Mouse (Mus musculus): ENCODE results near the gene Dnajc3. TPM values are rescaled to one million over a fixed set of nuclear protein-coding genes. Genes with fewer than 3 reads are reported as not detected.
"Not testable (repeated sequence)": the region's sequence is repeated elsewhere in the genome, so short reads cannot be mapped to it uniquely, and the experiment has no call there.

Gene Dnajc3
- polyA plus RNA-seq, 1 experiment from 2014 or later, result 29.7 TPM

DNA sequence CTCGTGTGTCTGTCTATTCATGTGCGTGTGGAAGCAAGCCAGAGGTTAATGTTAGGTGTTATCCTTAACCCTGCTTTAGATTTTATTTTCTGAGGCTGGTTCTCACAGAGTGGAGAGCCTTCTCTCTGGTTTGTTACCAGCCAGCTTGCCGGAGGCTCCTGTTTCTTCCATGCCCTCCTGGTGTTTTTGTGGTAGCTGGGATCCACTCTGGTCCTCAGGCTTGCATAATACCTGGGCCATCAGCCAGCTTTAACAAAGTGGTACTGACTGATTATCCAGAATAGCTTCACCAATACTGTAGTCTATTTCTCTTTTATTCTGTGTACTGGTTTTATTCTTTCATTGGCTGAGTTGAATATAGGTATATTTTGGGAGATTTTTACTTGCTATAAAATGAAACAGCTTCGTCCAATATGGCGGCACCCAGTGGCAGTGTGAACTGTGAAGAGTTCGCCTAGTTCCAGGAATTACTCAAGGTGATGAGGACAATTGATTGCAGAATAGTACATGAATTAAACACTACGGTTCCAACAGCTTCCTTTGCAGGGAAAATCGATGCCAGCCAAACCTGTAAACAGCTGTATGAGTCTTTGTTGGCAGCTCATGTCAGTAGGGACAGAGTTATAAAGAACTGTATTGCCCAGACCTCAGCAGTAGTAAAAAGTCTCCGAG, 14.3 kb downstream of the Dnajc3 start:
- Histone ChIP-seq H3K9ac (no peak overlapping the region), H3K4me3 (replicated peaks) (no peak overlapping the region), H3K4me2 (no peak overlapping the region), H3K36me3 (replicated peaks) (peaks cover 23% of the 10 kb centered on the region), H3K4me1 (replicated peaks) (0 out of 2 replicates have a peak, but pooled peaks cover under 1% of the 10 kb centered on the region), H3K27me3 (no peaks in the 10 kb centered on the region), H3K27ac (replicated peaks) (no peak overlapping the region), H3K9me3 (replicated peaks) (no peaks in the 10 kb centered on the region)
- ATAC-seq (ENCODE audit: insufficient read depth), result no peak
- WGBS (ENCODE audit: insufficient replicate concordance), result 80% methylated on average over 9 of the region's 9 CpGs

DNA sequence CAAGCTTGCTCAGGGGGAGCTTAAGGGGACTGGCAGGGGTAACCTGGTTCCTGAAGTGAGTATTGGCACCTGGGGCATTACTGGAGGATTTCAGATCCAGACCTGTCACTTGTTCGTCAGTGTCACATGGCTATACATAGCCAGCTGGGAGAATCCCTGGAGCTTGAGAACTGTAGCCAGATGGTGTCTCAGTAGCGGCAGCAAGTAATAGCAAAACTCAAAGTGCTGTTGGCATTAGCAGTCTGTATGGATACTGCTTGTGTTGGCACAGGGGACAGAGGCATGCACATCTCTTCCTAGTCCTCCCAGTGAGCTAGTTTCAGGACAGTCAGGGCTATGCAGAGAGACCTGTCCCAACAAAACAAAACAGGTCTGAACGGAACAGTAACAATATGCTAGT, 20.2 kb downstream of the Dnajc3 start:
- no peak overlapping the region for H3K9ac ChIP-seq
- H3K4me1 ChIP-seq (replicated peaks), result no peaks in the 10 kb centered on the region
- no peak overlapping the region for H3K27ac ChIP-seq (replicated peaks)
- 90% methylated on average over 3 of the region's 3 CpGs for WGBS (ENCODE audit: insufficient replicate concordance)
- no peaks in the 10 kb centered on the region for H3K27me3 ChIP-seq
- no peak overlapping the region for H3K4me2 ChIP-seq
- ATAC-seq (ENCODE audit: insufficient read depth), result no peak
- H3K4me3 ChIP-seq (replicated peaks), result no peak overlapping the region
- peaks cover 68% of the 10 kb centered on the region for H3K36me3 ChIP-seq (replicated peaks)
- H3K9me3 ChIP-seq (replicated peaks), result no peaks in the 10 kb centered on the region

DNA sequence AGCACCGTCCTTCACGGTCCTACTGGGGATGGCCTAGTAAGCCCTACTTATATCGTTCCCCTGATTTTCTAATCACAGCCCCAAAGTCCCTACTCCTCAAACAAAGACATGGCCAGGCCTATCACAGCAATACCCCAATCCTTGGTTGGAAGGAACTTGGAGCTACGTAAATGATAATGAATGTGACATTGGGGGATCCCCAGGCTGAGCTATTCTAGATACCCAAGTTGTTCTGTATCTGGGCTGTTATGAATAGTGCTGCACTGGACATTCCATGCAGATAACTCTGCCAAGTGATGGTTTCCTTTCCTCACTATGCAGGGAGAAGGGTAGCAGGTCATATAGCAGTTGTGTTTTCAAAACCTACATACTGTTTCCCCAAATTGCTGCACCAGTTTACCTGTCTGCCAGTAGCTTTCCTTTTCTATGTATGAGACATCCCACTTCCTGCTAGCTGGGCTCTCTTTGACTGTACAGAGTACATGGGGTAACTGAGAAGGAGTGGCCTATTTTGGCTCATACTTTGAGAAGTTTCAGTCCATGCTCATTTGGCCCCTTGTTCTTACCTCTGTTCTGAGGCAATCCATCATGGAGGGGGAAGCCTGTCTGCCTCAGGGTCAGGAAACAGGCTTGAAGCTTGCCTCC, 27.7 kb downstream of the Dnajc3 start:
- WGBS (ENCODE audit: insufficient replicate concordance), result 83% methylated on average over 4 of the region's 4 CpGs

DNA sequence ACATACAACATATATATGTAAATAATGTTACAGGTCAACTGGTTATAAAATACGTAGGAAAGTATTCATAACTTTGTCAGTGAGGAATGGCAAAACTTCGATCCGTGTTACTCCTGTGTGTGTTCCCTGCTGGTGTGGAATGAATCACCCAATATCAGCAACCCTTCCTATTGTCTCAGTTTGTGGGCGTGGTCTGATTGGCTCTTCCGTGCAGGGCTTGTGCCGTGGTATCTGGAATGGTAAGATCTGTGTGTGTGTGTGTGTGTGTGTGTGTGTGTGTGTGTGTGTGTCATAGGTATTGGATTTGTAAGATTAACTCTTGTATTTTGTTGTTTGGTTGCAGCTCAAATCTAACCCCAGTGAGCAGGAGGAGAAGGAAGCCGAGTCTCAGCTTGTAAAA, 29.9 kb downstream of the Dnajc3 start:
- Histone ChIP-seq H3K27me3 (no peaks in the 10 kb centered on the region), H3K9ac (no peak overlapping the region), H3K9me3 (replicated peaks) (no peaks in the 10 kb centered on the region), H3K4me3 (replicated peaks) (no peak overlapping the region), H3K4me2 (no peak overlapping the region), H3K4me1 (replicated peaks) (no peaks in the 10 kb centered on the region), H3K27ac (replicated peaks) (no peak overlapping the region), H3K36me3 (replicated peaks) (peaks cover 54% of the 10 kb centered on the region)
- 65% methylated on average over 7 of the region's 7 CpGs for WGBS (ENCODE audit: insufficient replicate concordance)
- no peak for ATAC-seq (ENCODE audit: insufficient read depth)

More for the DNA sequence above, 27.7 kb downstream of the Dnajc3 start:
- no peaks in the 10 kb centered on the region for H3K27me3 ChIP-seq
- no peak overlapping the region for H3K4me3 ChIP-seq (replicated peaks)
- ATAC-seq (ENCODE audit: insufficient read depth), result no peak
- H3K9ac ChIP-seq, result no peak overlapping the region
- no peak overlapping the region for H3K27ac ChIP-seq (replicated peaks)
- H3K9me3 ChIP-seq (replicated peaks), result no peaks in the 10 kb centered on the region
- H3K4me2 ChIP-seq, result no peak overlapping the region
- peaks cover 52% of the 10 kb centered on the region for H3K36me3 ChIP-seq (replicated peaks)
- H3K4me1 ChIP-seq (replicated peaks), result no peaks in the 10 kb centered on the region

DNA sequence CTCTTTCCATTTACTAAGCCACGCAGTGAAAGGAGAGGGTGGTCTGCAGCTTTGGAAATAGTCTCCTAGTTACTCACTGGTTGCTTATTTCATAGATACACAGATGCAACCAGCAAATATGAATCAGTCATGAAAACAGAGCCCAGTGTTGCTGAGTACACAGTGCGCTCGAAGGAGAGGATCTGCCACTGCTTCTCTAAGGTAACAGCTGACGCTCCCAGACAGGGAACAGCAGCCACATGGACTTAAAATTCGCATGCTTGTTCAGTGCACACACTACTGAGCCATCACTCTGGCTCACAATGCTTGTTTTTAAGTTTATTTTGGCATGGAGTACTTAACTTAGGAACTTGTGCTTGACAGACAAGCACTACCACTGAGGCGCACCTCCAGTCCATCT, 34.5 kb downstream of the Dnajc3 start:
- WGBS (ENCODE audit: insufficient replicate concordance), result 85% methylated on average over 6 of the region's 6 CpGs
- H3K36me3 ChIP-seq (replicated peaks), result peaks cover 86% of the 10 kb centered on the region
- no peak overlapping the region for H3K4me3 ChIP-seq (replicated peaks)
- H3K4me1 ChIP-seq (replicated peaks), result no peaks in the 10 kb centered on the region
- no peak overlapping the region for H3K27ac ChIP-seq (replicated peaks)
- ATAC-seq (ENCODE audit: insufficient read depth), result no peak
- H3K4me2 ChIP-seq, result no peak overlapping the region
- H3K9ac ChIP-seq, result no peak overlapping the region
- no peaks in the 10 kb centered on the region for H3K27me3 ChIP-seq
- no peaks in the 10 kb centered on the region for H3K9me3 ChIP-seq (replicated peaks)

DNA sequence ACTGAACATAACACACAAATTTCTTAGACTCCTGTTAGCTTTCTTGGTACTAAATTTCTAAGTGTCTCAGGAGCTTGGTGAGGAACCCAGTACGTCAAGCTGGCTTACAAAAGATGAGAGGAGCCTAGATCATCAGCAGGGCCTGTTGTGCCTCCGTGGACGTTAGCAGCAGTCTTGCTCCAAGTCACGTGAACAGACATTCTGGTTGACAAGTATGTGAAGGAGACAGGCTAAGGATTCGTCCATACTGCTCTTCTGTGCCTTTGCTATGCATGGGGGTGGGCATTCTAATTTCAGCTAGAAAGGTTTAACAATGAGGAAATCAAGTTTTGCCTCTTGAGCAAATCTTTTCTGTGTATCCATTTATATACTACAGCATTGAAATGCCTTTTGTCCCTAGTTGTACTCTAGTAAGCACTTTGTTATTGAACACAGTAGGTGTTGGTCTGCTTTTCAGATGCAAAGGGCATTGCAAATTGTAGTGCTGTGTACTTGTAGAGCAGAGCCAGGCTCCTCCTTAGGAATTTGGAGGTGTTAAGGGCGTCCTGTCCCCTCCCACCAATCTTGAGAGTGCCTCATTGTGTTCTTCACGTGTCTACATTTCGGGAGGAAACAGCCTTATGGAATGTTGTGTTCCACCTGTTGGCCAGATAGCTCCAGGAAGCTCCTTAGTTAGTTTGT, 39.5 kb downstream of the Dnajc3 start:
- no peak overlapping the region for H3K9ac ChIP-seq
- no peak overlapping the region for H3K4me3 ChIP-seq (replicated peaks)
- no peak for ATAC-seq (ENCODE audit: insufficient read depth)
- H3K27ac ChIP-seq (replicated peaks), result no peak overlapping the region
- no peak overlapping the region for H3K4me2 ChIP-seq
- H3K36me3 ChIP-seq (replicated peaks), result peaks cover 59% of the 10 kb centered on the region
- no peaks in the 10 kb centered on the region for H3K27me3 ChIP-seq
- H3K9me3 ChIP-seq (replicated peaks), result no peaks in the 10 kb centered on the region
- peaks cover 13% of the 10 kb centered on the region for H3K4me1 ChIP-seq (replicated peaks)
- 73% methylated on average over 8 of the region's 8 CpGs for WGBS (ENCODE audit: insufficient replicate concordance)

DNA sequence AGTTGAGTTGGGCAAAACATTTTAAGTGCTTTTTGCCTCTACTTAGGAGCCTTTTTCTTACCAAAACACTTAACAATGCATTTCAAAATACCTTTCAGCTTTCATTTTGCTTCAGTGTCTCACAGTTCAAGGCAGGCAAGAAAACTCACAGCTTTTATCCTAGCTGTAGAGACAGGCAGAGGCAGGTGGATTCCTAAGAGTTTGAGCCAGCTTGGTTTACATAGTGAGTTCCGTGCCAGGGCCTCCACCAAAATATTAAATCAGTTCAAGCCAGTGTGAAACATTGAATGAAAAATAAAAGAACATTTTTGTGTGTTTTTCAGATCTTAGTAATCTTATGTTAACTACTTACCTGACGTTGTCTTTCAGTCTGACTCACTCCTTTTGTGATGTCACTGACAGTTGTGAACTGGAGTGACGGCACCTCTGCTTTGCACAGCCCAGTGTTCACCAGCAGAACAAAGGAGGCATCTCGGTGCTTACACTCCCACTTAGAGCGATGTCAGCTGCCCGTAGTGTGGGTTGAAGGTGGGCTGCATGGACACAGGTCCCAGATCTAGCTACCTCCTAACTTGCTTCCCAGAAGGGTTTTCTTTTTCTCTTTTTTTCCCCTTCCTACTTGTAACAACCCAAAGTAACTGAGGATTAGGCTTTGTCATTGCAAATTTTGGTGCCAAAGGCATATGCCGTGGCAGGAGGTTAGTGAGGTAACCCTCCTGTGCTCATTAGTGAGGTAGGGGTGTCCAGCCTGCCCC, 42.0 kb downstream of the Dnajc3 start:
- no peak for ATAC-seq (ENCODE audit: insufficient read depth)
- no peak overlapping the region for H3K9ac ChIP-seq
- no peak overlapping the region for H3K4me3 ChIP-seq (replicated peaks)
- no peak overlapping the region for H3K27ac ChIP-seq (replicated peaks)
- 78% methylated on average over 7 of the region's 7 CpGs for WGBS (ENCODE audit: insufficient replicate concordance)
- H3K9me3 ChIP-seq (replicated peaks), result no peaks in the 10 kb centered on the region
- H3K27me3 ChIP-seq, result no peaks in the 10 kb centered on the region
- peaks cover 42% of the 10 kb centered on the region for H3K36me3 ChIP-seq (replicated peaks)
- peaks cover 19% of the 10 kb centered on the region for H3K4me1 ChIP-seq (replicated peaks)
- no peak overlapping the region; the same call in 1 of the 2 replicates for H3K4me2 ChIP-seq

DNA sequence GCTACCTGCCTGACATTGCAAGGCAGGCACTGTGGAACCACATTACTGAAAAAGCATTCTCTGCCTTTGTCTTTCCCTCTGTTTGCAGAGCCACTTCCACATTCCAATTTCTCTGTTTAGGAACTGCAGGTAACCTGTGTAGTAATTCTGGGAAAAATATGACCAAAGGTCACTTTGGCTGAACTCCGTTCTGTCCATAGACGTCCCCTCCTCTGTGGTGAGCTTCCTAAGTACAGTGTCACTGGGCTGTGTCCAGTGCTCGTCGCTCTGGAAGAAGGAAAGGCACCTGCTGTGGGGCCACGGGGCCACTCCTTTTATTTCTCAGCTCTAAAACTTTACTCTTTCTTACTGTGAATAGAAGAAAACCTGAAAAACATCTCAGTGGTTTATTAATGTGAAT, 42.6 kb downstream of the Dnajc3 start:
- 67% methylated on average over 5 of the region's 5 CpGs for WGBS (ENCODE audit: insufficient replicate concordance)
- peak; percentile 56; the same call in 1 of the 2 replicates for ATAC-seq (ENCODE audit: insufficient read depth)
- no peak overlapping the region for H3K4me3 ChIP-seq (replicated peaks)
- H3K9me3 ChIP-seq (replicated peaks), result no peaks in the 10 kb centered on the region
- H3K9ac ChIP-seq, result no peak overlapping the region
- no peak overlapping the region; the same call in 1 of the 2 replicates for H3K4me2 ChIP-seq
- H3K27me3 ChIP-seq, result no peaks in the 10 kb centered on the region
- H3K36me3 ChIP-seq (replicated peaks), result peaks cover 39% of the 10 kb centered on the region
- no peak overlapping the region for H3K27ac ChIP-seq (replicated peaks)
- H3K4me1 ChIP-seq (replicated peaks), result peaks cover 19% of the 10 kb centered on the region

DNA sequence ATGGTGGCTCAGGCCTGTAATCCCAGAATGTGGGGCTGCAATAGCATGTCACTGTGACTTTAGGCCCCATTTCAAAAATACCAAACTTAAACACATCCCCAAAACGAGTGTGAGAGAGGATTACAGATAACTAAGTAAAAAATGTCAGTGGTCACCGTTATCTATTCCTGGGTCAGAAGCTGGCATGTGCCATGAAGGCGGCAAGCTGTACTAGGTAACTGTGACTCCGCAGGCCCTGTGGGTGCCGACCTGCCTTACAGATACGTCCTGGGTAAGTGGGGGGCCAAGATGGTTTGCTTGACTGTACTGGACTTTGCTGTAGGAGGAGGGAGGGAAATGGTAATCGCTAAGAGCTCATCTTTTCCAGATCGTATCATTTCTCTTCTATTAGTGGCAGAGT, 43.1 kb downstream of the Dnajc3 start:
- Histone ChIP-seq H3K9me3 (replicated peaks) (no peaks in the 10 kb centered on the region), H3K4me2 (no peak overlapping the region), H3K27me3 (no peaks in the 10 kb centered on the region), H3K9ac (no peak overlapping the region), H3K27ac (replicated peaks) (no peak overlapping the region), H3K4me1 (replicated peaks) (peaks cover 19% of the 10 kb centered on the region), H3K36me3 (replicated peaks) (peaks cover 33% of the 10 kb centered on the region), H3K4me3 (replicated peaks) (no peak overlapping the region)
- ATAC-seq (ENCODE audit: insufficient read depth), result no peak; the same call in 1 of the 2 replicates
- WGBS (ENCODE audit: insufficient replicate concordance), result 40% methylated on average over 8 of the region's 8 CpGs

DNA sequence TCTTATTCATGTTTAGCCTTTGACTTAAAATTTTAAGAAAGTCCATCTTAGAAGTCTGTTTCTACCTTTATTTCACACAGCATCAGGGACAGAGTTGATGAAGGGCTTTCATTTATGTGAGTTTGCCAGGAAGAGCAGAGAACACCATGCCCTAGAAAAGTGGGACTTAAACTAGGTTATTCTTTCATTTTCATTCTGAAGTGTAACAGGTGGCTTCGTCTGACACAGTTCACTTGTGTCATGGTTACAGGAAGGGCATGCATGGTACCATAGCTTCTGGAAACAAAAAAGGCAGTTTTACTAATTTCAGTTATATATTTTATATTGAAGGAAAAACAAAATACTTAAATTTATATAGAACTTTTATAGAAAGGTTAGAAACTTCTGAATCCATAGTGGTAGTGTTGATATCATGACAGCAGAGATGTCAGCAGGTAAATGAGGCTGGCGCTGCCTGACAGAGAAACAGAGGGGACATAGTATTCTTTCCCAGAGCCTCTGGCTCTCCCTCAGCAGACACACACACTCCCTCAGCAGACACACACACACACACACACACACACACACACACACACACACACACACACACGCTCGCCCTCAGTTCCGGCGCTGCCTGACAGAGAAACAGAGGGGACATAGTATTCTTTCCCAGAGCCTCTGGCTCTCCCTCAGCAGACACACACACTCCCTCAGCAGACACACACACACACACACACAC, 44.1 kb downstream of the Dnajc3 start:
- 62% methylated on average over 6 of the region's 6 CpGs for WGBS (ENCODE audit: insufficient replicate concordance)
- not testable (repeated sequence) for ATAC-seq (ENCODE audit: insufficient read depth); H3K9ac ChIP-seq; H3K4me2 ChIP-seq; H3K4me3 ChIP-seq (replicated peaks); H3K27ac ChIP-seq (replicated peaks); H3K27me3 ChIP-seq; H3K9me3 ChIP-seq (replicated peaks)
- Histone ChIP-seq H3K36me3 (replicated peaks) (peaks cover 25% of the 10 kb centered on the region), H3K4me1 (replicated peaks) (peaks cover 19% of the 10 kb centered on the region)
